Mouse (Mus musculus): ENCODE results near the gene Tnpo3. TPM values are rescaled to one million over a fixed set of nuclear protein-coding genes. Genes with fewer than 3 reads are reported as not detected.

The Tnpo3 gene
- polyA plus RNA-seq, 1 experiment from 2014 or later: 99.3 TPM

GRCm38 (mm10) chr6:29530050-29530449, 79.6 kb downstream of the Tnpo3 start:
- DNase-seq: no peak
- Histone ChIP-seq H3K4me1 (ENCODE audit: insufficient read depth) (peaks cover 5% of the 10 kb centered on the region; the same call in 1 of the 2 replicates), H3K36me3 (ENCODE audit: insufficient read depth) (no peaks in the 10 kb centered on the region), H3K27me3 (ENCODE audit: insufficient read depth, low read length) (peaks cover 43% of the 10 kb centered on the region), H3K4me2 (no peak overlapping the region), H3K4me3 (ENCODE audit: low read depth, low read length) (no peak overlapping the region), H3K27ac (ENCODE audit: low read depth) (no peak overlapping the region), H3K9ac (no peak overlapping the region), H3K9me3 (ENCODE audit: low read depth, low read length) (no peaks in the 10 kb centered on the region)
- TF ChIP-seq CTCF (IDR thresholded peaks at IDR 0.05; ENCODE audit: low read depth): no peak
- WGBS: 58% methylated on average over 4 of the region's 4 CpGs
- ATAC-seq (ENCODE audit: insufficient read depth): no peak

GRCm38 (mm10) chr6:29529444-29529820, 80.3 kb downstream of the Tnpo3 start:
- H3K4me1 ChIP-seq (ENCODE audit: insufficient read depth): peaks cover 5% of the 10 kb centered on the region; the same call in 1 of the 2 replicates
- no peak for ATAC-seq (ENCODE audit: insufficient read depth)
- no peak for TF ChIP-seq CTCF (IDR thresholded peaks at IDR 0.05; ENCODE audit: low read depth)
- H3K27me3 ChIP-seq (ENCODE audit: insufficient read depth, low read length): peaks cover 43% of the 10 kb centered on the region
- H3K9me3 ChIP-seq (ENCODE audit: low read depth, low read length): no peaks in the 10 kb centered on the region
- 30% methylated on average over 2 of the region's 2 CpGs for WGBS
- no peaks in the 10 kb centered on the region for H3K36me3 ChIP-seq (ENCODE audit: insufficient read depth)
- no peak overlapping the region for H3K9ac ChIP-seq
- peak overlapping the region; percentile 20; the same call in 1 of the 2 replicates for H3K4me2 ChIP-seq
- no peak overlapping the region for H3K27ac ChIP-seq (ENCODE audit: low read depth)
- no peak overlapping the region for H3K4me3 ChIP-seq (ENCODE audit: low read depth, low read length)
- DNase-seq: no peak

GRCm38 (mm10) chr6:29528561-29529443, 80.9 kb downstream of the Tnpo3 start:
- no peak for TF ChIP-seq CTCF (IDR thresholded peaks at IDR 0.05; ENCODE audit: low read depth)
- Histone ChIP-seq H3K27me3 (ENCODE audit: insufficient read depth, low read length) (peaks cover 43% of the 10 kb centered on the region), H3K27ac (ENCODE audit: low read depth) (no peak overlapping the region), H3K9me3 (ENCODE audit: low read depth, low read length) (no peaks in the 10 kb centered on the region), H3K9ac (no peak overlapping the region), H3K4me1 (ENCODE audit: insufficient read depth) (peaks cover 7% of the 10 kb centered on the region; the same call in 1 of the 2 replicates), H3K4me3 (ENCODE audit: low read depth, low read length) (no peak overlapping the region), H3K4me2 (peak overlapping the region; percentile 99; the same call in 1 of the 2 replicates), H3K36me3 (ENCODE audit: insufficient read depth) (no peaks in the 10 kb centered on the region)
- 25% methylated on average over 13 of the region's 13 CpGs for WGBS
- peak; percentile 19 for DNase-seq
- ATAC-seq (ENCODE audit: insufficient read depth): no peak

GRCm38 (mm10) chr6:29528165-29528505, 81.6 kb downstream of the Tnpo3 start:
- WGBS: 15% methylated on average over 8 of the region's 8 CpGs
- Histone ChIP-seq H3K27me3 (ENCODE audit: insufficient read depth, low read length) (peaks cover 43% of the 10 kb centered on the region), H3K9ac (no peak overlapping the region), H3K4me2 (peak overlapping the region; percentile 99), H3K9me3 (ENCODE audit: low read depth, low read length) (no peaks in the 10 kb centered on the region), H3K27ac (ENCODE audit: low read depth) (no peak overlapping the region), H3K4me1 (ENCODE audit: insufficient read depth) (peaks cover 9% of the 10 kb centered on the region; the same call in 1 of the 2 replicates), H3K36me3 (ENCODE audit: insufficient read depth) (no peaks in the 10 kb centered on the region), H3K4me3 (ENCODE audit: low read depth, low read length) (peak overlapping the region; percentile 59)
- ATAC-seq (ENCODE audit: insufficient read depth) (no peak), DNase-seq (no peak)
- TF ChIP-seq CTCF (IDR thresholded peaks at IDR 0.05; ENCODE audit: low read depth): no peak

GRCm38 (mm10) chr6:29527361-29528164, 82.1 kb downstream of the Tnpo3 start:
- peak overlapping the region; percentile 50; the same call in 1 of the 2 replicates for H3K9ac ChIP-seq
- H3K27me3 ChIP-seq (ENCODE audit: insufficient read depth, low read length): peaks cover 43% of the 10 kb centered on the region
- ATAC-seq (ENCODE audit: insufficient read depth): no peak
- peaks cover 9% of the 10 kb centered on the region; the same call in 1 of the 2 replicates for H3K4me1 ChIP-seq (ENCODE audit: insufficient read depth)
- DNase-seq: no peak
- H3K36me3 ChIP-seq (ENCODE audit: insufficient read depth): no peaks in the 10 kb centered on the region
- H3K4me2 ChIP-seq: peak overlapping the region; percentile 99
- peak overlapping the region; percentile 59 for H3K4me3 ChIP-seq (ENCODE audit: low read depth, low read length)
- 4% methylated on average over 34 of the region's 34 CpGs for WGBS
- TF ChIP-seq CTCF (IDR thresholded peaks at IDR 0.05; ENCODE audit: low read depth): no peak
- no peaks in the 10 kb centered on the region for H3K9me3 ChIP-seq (ENCODE audit: low read depth, low read length)
- no peak overlapping the region for H3K27ac ChIP-seq (ENCODE audit: low read depth)

- WGBS: under 1% methylated on average over 90 of the region's 96 CpGs
- no peak within 1 kb of the TSS for H3K27ac ChIP-seq (ENCODE audit: low read depth)
- H3K9ac ChIP-seq: peak within 1 kb of the TSS; percentile 50
- DNase-seq (peak; percentile 51), ATAC-seq (ENCODE audit: insufficient read depth) (peak; percentile 40; the same call in 1 of the 2 replicates)
- peaks cover 43% of the 10 kb centered on the region for H3K27me3 ChIP-seq (ENCODE audit: insufficient read depth, low read length)
- TF ChIP-seq CTCF (IDR thresholded peaks at IDR 0.05; ENCODE audit: low read depth): no peak
- no peaks in the 10 kb centered on the region for H3K9me3 ChIP-seq (ENCODE audit: low read depth, low read length)
- peaks cover 9% of the 10 kb centered on the region; the same call in 1 of the 2 replicates for H3K4me1 ChIP-seq (ENCODE audit: insufficient read depth)
- H3K4me3 ChIP-seq (ENCODE audit: low read depth, low read length): peak within 1 kb of the TSS; percentile 59
- H3K4me2 ChIP-seq: peak within 1 kb of the TSS; percentile 99
- H3K36me3 ChIP-seq (ENCODE audit: insufficient read depth): no peaks in the 10 kb centered on the region
Observed at GRCm38 (mm10) chr6:29526281-29527251, 83.1 kb downstream of the Tnpo3 start, which contains the start of gene Irf5. TSS of gene Irf5 (plus strand) at chr6:29526625.
